Mouse (Mus musculus) kidney, embryonic 14.5 days (tissue): ENCODE data around the gene Wdr89. TPM values are rescaled to one million over a fixed set of nuclear protein-coding genes. Genes with fewer than 3 reads are reported as not detected.

Experiments used
- ATAC-seq: fragments of 200-750 bp; cut with Nextera tagmentation; 2 replicates; pipeline ENCODE4 v1.8.0; 2017; ENCODE audit warnings: moderate number of reproducible peaks, mild to moderate bottlenecking, moderate TSS enrichment, moderate library complexity; ENCODE audit not compliant: low FRiP score, low TSS enrichment
- H3K27ac ChIP-seq: fragments of 300-500 bp; sonication (generic); 2 replicates; pipeline ENCODE4 v1.5.1; 2014; ENCODE audit warnings: low read depth, mild to moderate bottlenecking, low read length, moderate library complexity, mixed read lengths
- H3K27me3 ChIP-seq: fragments of 300-500 bp; sonication (generic); 2 replicates; pipeline ENCODE4 v1.6.1; 2014; ENCODE audit warnings: mild to moderate bottlenecking, low read length; ENCODE audit not compliant: control insufficient read depth, insufficient read depth
- H3K36me3 ChIP-seq: fragments of 300-500 bp; sonication (generic); 2 replicates; pipeline ENCODE4 v1.6.1; 2014; ENCODE audit warnings: low read length, mixed read lengths; ENCODE audit not compliant: control insufficient read depth, insufficient read depth
- H3K4me1 ChIP-seq: fragments of 300-500 bp; sonication (generic); 2 replicates; pipeline ENCODE4 v1.6.1; 2014; ENCODE audit warnings: low read length, mixed read lengths; ENCODE audit not compliant: control insufficient read depth, insufficient read depth
- H3K4me2 ChIP-seq: fragments of 300-500 bp; sonication (generic); replicated peaks from 2 replicates; pipeline ENCODE4 v1.6.1; 2014; ENCODE audit warnings: low read depth, mild to moderate bottlenecking, low read length
- H3K4me3 ChIP-seq: fragments of 300-500 bp; sonication (generic); 2 replicates; pipeline ENCODE4 v1.5.1; 2014; ENCODE audit warnings: mild to moderate bottlenecking, low read length
- H3K9ac ChIP-seq: fragments of 300-500 bp; sonication (generic); 2 replicates; pipeline ENCODE4 v1.6.1; 2014; ENCODE audit warnings: low read depth, mild to moderate bottlenecking, low read length, moderate library complexity
- H3K9me3 ChIP-seq: fragments of 300-500 bp; sonication (generic); 2 replicates; pipeline ENCODE4 v1.6.1; 2016; ENCODE audit warnings: low read length; ENCODE audit not compliant: control insufficient read depth
- WGBS: fragments of 180-500 bp; shearing (Covaris S2); extraction: QIAGEN DNeasy Blood & Tissue Kit; methylation state at CpG from one replicate; pipeline ENCODE4 v1.1.7; 2014; 5-methylcytosine and 5-hydroxymethylcytosine counted together
- polyA plus RNA-seq: library from polyadenylated mRNA; unstranded; fragments of >200 nt; fragmentation: Nextera tagmentation; extraction: Ambion mirVana; gene quantifications from 2 replicates; pipeline ENCODE4 v1.2.1, GENCODE M21; 2014

Gene Wdr89
- polyA plus RNA-seq, 1 experiment from 2014 or later, result 15.7 TPM

DNA sequence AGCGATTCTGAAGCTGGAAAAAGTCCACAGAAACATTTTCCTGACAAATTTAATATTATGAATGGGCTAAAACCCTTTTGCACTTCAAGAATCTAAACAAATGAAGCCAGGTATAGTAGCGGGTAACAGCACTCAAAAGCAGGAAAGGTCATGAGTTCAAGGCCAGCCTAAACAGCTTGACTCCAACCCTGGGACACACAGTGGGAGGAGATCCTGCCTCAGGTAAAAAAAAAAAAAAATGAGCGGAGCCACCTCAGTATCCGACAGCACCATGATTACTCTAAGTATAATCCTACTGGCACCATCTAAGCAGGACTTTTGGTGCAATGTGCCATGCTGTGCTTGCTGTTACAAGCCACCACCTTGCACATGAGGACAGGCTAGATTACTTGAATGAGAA lies 75.5 kb downstream of the Wdr89 start:
- 77% methylated on average over 4 of the region's 4 CpGs for WGBS
- Histone ChIP-seq H3K4me1 (peaks cover 11% of the 10 kb centered on the region), H3K36me3 (peaks cover 33% of the 10 kb centered on the region), H3K9me3 (no peaks in the 10 kb centered on the region), H3K9ac (no peak overlapping the region), H3K4me3 (peak overlapping the region; percentile 99; the same call in 1 of the 2 replicates), H3K4me2 (peak overlapping the region; percentile 88; the same call in 1 of the 2 replicates), H3K27ac (no peak overlapping the region), H3K27me3 (no peaks in the 10 kb centered on the region)
- no peak for ATAC-seq

DNA sequence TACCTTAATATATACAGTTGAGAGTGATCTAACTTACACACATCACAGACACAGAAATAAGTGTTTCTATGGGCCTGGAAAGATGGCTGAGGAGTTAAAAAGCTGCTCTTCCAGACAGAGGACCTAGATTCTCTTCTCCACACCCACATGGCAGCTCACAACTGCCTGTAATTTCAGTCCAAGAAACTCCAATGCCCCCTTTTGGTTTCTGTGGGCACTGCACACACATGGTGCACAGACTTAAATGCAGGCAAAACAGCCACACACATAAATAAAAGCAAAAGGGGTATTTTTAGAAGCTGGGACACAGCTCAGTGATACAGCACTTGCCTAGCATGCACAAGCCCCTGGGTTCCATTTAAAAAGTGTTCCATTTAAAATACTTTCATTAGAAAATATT lies 81.8 kb downstream of the Wdr89 start:
- Histone ChIP-seq H3K4me3 (no peak overlapping the region), H3K27me3 (no peaks in the 10 kb centered on the region), H3K9ac (no peak overlapping the region), H3K4me2 (no peak overlapping the region), H3K9me3 (no peaks in the 10 kb centered on the region), H3K36me3 (peaks cover 43% of the 10 kb centered on the region), H3K27ac (no peak overlapping the region), H3K4me1 (no peaks in the 10 kb centered on the region)
- ATAC-seq, result no peak

- H3K9ac ChIP-seq, result no peak overlapping the region
- H3K9me3 ChIP-seq, result no peaks in the 10 kb centered on the region
- H3K4me3 ChIP-seq, result no peak overlapping the region
- H3K4me1 ChIP-seq, result no peaks in the 10 kb centered on the region
- H3K27ac ChIP-seq, result no peak overlapping the region
- no peak for ATAC-seq
- no peaks in the 10 kb centered on the region for H3K27me3 ChIP-seq
- 74% methylated on average over 3 of the region's 3 CpGs for WGBS
- peaks cover 17% of the 10 kb centered on the region; the same call in 1 of the 2 replicates for H3K36me3 ChIP-seq
- no peak overlapping the region for H3K4me2 ChIP-seq
Measured at GRCm38 (mm10) chr12:75583776-75584175, 85.6 kb downstream of the Wdr89 start.

Other genes with a start within 250 kb of the Wdr89 start
- 16.3 and 18.4 TPM in 2 replicates for gene Ppp2r5e, start 73.3 kb downstream of the Wdr89 start, polyA plus RNA-seq
- 9.0 and 14.5 TPM in 2 replicates for gene Sgpp1, start 66.2 kb upstream of the Wdr89 start, polyA plus RNA-seq
- gene Syne2, start 148.6 kb upstream of the Wdr89 start, polyA plus RNA-seq, result 39.3 and 69.0 TPM in 2 replicates